Mouse (Mus musculus) heart, postnatal 10 days (tissue): ENCODE data around the gene Prkaca. TPM values are rescaled to one million over a fixed set of nuclear protein-coding genes. Genes with fewer than 3 reads are reported as not detected.
A peak's percentile ranks its signal among the peaks of the same experiment; 100 is the strongest.
"Not testable (repeated sequence)": the region's sequence is repeated elsewhere in the genome, so short reads cannot be mapped to it uniquely, and the experiment has no call there.

ENCODE experiments used
- DNase-seq, 2 experiments: peaks; one replicate each; pipeline ENCODE4 v3.0.0; 2021
- intact Hi-C: fragments of 180-260 bp; cut with DNase I; formaldehyde crosslinking; loops from one replicate; pipeline ENCODE4 v1.15.1; 2025
- total RNA-seq, 2 experiments: library from RNA; stranded (reverse); gene quantifications; 2 replicates each; pipeline ENCODE4 v1.2.3; 2021

The Prkaca gene
- total RNA-seq, 2 experiments from 2014 or later = 398 to 429 TPM

- intact Hi-C loops = loop anchor here (2.0 kb wide), 1 partner anchor 23 kb away; the partner anchor contains the start of gene Samd1
- DNase-seq = no peak
These were observed 603 bp downstream of the Prkaca start for GRCm38 (mm10) chr8:83973161-83974031.

GRCm38 (mm10) chr8:83974521-83974920 is 1.7 kb downstream of the Prkaca start:
- no peak for DNase-seq
- intact Hi-C loops = no loop called here

- intact Hi-C loops = no loop called here
- DNase-seq = peak in 1 of 2 experiments; percentile 41
These were observed 3.4 kb downstream of the Prkaca start for GRCm38 (mm10) chr8:83976101-83976630.

GRCm38 (mm10) chr8:83976779-83977350 is 4.1 kb downstream of the Prkaca start:
- intact Hi-C loops = no loop called here
- no peak for DNase-seq

- intact Hi-C loops = no loop called here
- peak; percentile 60 to 65 for DNase-seq
These were observed 4.9 kb downstream of the Prkaca start for GRCm38 (mm10) chr8:83977646-83978045.

- no peak for DNase-seq
- intact Hi-C loops = no loop called here
These were observed 5.4 kb downstream of the Prkaca start for GRCm38 (mm10) chr8:83978200-83978599.

- DNase-seq = peak; percentile 84 to 87
- intact Hi-C loops = no loop called here
These were observed 7.5 kb downstream of the Prkaca start for GRCm38 (mm10) chr8:83980250-83980649.

- intact Hi-C loops = no loop called here
- peak; percentile 87 to 91 for DNase-seq
These were observed 8.1 kb downstream of the Prkaca start for GRCm38 (mm10) chr8:83980845-83981244.

- no peak for DNase-seq
- intact Hi-C loops = no loop called here
These were observed 8.7 kb downstream of the Prkaca start for GRCm38 (mm10) chr8:83981533-83981932.

GRCm38 (mm10) chr8:83982449-83982848 is 9.7 kb downstream of the Prkaca start:
- intact Hi-C loops = no loop called here
- DNase-seq = no peak

- DNase-seq, intact Hi-C loops: not testable (repeated sequence)
These were observed 10.4 kb downstream of the Prkaca start for GRCm38 (mm10) chr8:83983222-83983621.

- intact Hi-C loops = no loop called here
- DNase-seq = no peak
These were observed 16.4 kb downstream of the Prkaca start for GRCm38 (mm10) chr8:83989243-83989642.

GRCm38 (mm10) chr8:83990170-83990569 is 17.4 kb downstream of the Prkaca start:
- intact Hi-C loops = no loop called here

GRCm38 (mm10) chr8:83992488-83992887 is 19.7 kb downstream of the Prkaca start:
- intact Hi-C loops = no loop called here
- no peak for DNase-seq

More at GRCm38 (mm10) chr8:83990170-83990569, 17.4 kb downstream of the Prkaca start:
- DNase-seq = no peak

- DNase-seq = no peak
- intact Hi-C loops = no loop called here
These were observed 21.2 kb downstream of the Prkaca start for GRCm38 (mm10) chr8:83994030-83994429.

GRCm38 (mm10) chr8:83995973-83996372 is 23.2 kb downstream of the Prkaca start:
- intact Hi-C loops = loop anchor here (2.0 to 5.0 kb wide), 2 partner anchors 23 to 39 kb away; partner anchors contain the start of genes Asf1b, Gm10644 and Prkaca

GRCm38 (mm10) chr8:83996567-83997505 is 24.0 kb downstream of the Prkaca start:
- intact Hi-C loops = loop anchor here (2.0 to 5.0 kb wide), 2 partner anchors 24 to 40 kb away; partner anchors contain the start of genes Asf1b, Gm10644 and Prkaca
- DNase-seq = peak; percentile 89 to 93

More at GRCm38 (mm10) chr8:83995973-83996372, 23.2 kb downstream of the Prkaca start:
- peak in 1 of 2 experiments; percentile 34 for DNase-seq

GRCm38 (mm10) chr8:83997511-83998141 is 24.8 kb downstream of the Prkaca start, which contains the start of gene Samd1:
TSS of gene Samd1 (plus strand) at chr8:83997672.
- DNase-seq = peak; percentile 56 to 66
- intact Hi-C loops = loop anchor here (2.0 to 5.0 kb wide), 2 partner anchors 25 to 40 kb away; partner anchors contain the start of genes Asf1b, Gm10644 and Prkaca
